In genomic region chr5:103420568-103420967, GRCm38 (mm10) we compare ENCODE assay signal across 9 mouse cellular contexts. TPM values are rescaled to one million over a fixed set of nuclear protein-coding genes. Genes with fewer than 3 reads are reported as not detected.
DNase-seq lines count a peak whose midpoint lies in the region; ATAC-seq lines count a peak whose summit lies in the region.
"Had no signal": no experiment of that assay in that cellular context is flagged by ENCODE, and none has a peak within 500 bp of the region (broad histone marks: within the 10 kb centered on the region; RNA-seq: fewer than 3 reads in every experiment).

No protein-coding gene starts in this region.

- ATAC-seq in heart, embryonic 11.5 days (replicated peaks; ENCODE audit: insufficient number of reproducible peaks, low FRiP score, low TSS enrichment): no peak
- ATAC-seq in embryonic facial prominence, embryonic 14.5 days (ENCODE audit: low read depth): no peak
- no peak for ATAC-seq in stomach, embryonic 14.5 days (ENCODE audit: insufficient number of reproducible peaks, insufficient read depth, low FRiP score, low read depth)
- ATAC-seq in monocyte, adult 5-6 weeks (replicated peaks; ENCODE audit: insufficient number of reproducible peaks, low FRiP score, low TSS enrichment, poor library complexity, severe bottlenecking): no peak
- ATAC-seq in frontal cortex, adult (ENCODE audit: low TSS enrichment): no peak
- ATAC-seq: midbrain, embryonic 13.5 days had no signal

- peak overlapping the region; percentile 6 for H3K4me2 ChIP-seq in heart, embryonic 11.5 days
- no peak overlapping the region for H3K4me2 ChIP-seq in embryonic facial prominence, embryonic 14.5 days (ENCODE audit: low read depth, low read length)
- no peak overlapping the region for H3K4me2 ChIP-seq in stomach, embryonic 14.5 days (replicated peaks; ENCODE audit: low read depth, low read length)
- H3K4me2 ChIP-seq: midbrain, embryonic 13.5 days had no signal

- peaks cover 15% of the 10 kb centered on the region for H3K4me1 ChIP-seq in heart, embryonic 11.5 days (ENCODE audit: control insufficient read depth, insufficient read depth, low read length)
- peaks cover 8% of the 10 kb centered on the region; the same call in 1 of the 2 replicates for H3K4me1 ChIP-seq in embryonic facial prominence, embryonic 14.5 days (ENCODE audit: control insufficient read depth, insufficient read depth, low read length)
- H3K4me1 ChIP-seq in stomach, embryonic 14.5 days (ENCODE audit: control insufficient read depth, insufficient read depth, low read length): peaks cover 16% of the 10 kb centered on the region; the same call in 1 of the 2 replicates

- no peaks in the 10 kb centered on the region for H3K36me3 ChIP-seq in heart, embryonic 11.5 days (ENCODE audit: control insufficient read depth, insufficient read depth, low read length)
- H3K36me3 ChIP-seq in embryonic facial prominence, embryonic 14.5 days (ENCODE audit: control insufficient read depth, insufficient read depth, low read length): no peaks in the 10 kb centered on the region
- H3K36me3 ChIP-seq in stomach, embryonic 14.5 days (ENCODE audit: control insufficient read depth, insufficient read depth, low read length): no peaks in the 10 kb centered on the region
- H3K36me3 ChIP-seq: midbrain, embryonic 13.5 days had no signal

- no peak overlapping the region for H3K4me3 ChIP-seq in heart, embryonic 11.5 days (ENCODE audit: low read depth, low read length)
- no peak overlapping the region for H3K4me3 ChIP-seq in embryonic facial prominence, embryonic 14.5 days (ENCODE audit: low read depth, low read length)
- H3K4me3 ChIP-seq in stomach, embryonic 14.5 days (ENCODE audit: low read depth, low read length): no peak overlapping the region
- H3K4me3 ChIP-seq: midbrain, embryonic 13.5 days had no signal

- H3K9me3 ChIP-seq in heart, embryonic 11.5 days (replicated peaks; ENCODE audit: control insufficient read depth, low read length): no peaks in the 10 kb centered on the region
- no peaks in the 10 kb centered on the region for H3K9me3 ChIP-seq in embryonic facial prominence, embryonic 14.5 days (ENCODE audit: control insufficient read depth, low read length)
- no peaks in the 10 kb centered on the region for H3K9me3 ChIP-seq in stomach, embryonic 14.5 days (ENCODE audit: control insufficient read depth, low read depth, low read length)
- H3K9me3 ChIP-seq: midbrain, embryonic 13.5 days had no signal

- H3K9ac ChIP-seq in heart, embryonic 11.5 days (ENCODE audit: low read depth, low read length): no peak overlapping the region
- no peak overlapping the region for H3K9ac ChIP-seq in embryonic facial prominence, embryonic 14.5 days (ENCODE audit: low read depth, low read length)
- no peak overlapping the region for H3K9ac ChIP-seq in stomach, embryonic 14.5 days (replicated peaks; ENCODE audit: low read depth, low read length)
- H3K9ac ChIP-seq: midbrain, embryonic 13.5 days had no signal

- H3K27ac ChIP-seq in heart, embryonic 11.5 days (ENCODE audit: low read depth, low read length): no peak overlapping the region
- H3K27ac ChIP-seq in embryonic facial prominence, embryonic 14.5 days (replicated peaks; ENCODE audit: low read depth, low read length): peak overlapping the region; percentile 28; the same call in 1 of the 2 replicates
- peak overlapping the region; percentile 74 for H3K27ac ChIP-seq in stomach, embryonic 14.5 days (ENCODE audit: low read length)
- H3K27ac ChIP-seq: midbrain, embryonic 13.5 days had no signal

- no peaks in the 10 kb centered on the region; the same call in 1 of the 2 replicates for H3K27me3 ChIP-seq in heart, embryonic 11.5 days (ENCODE audit: control insufficient read depth, insufficient read depth, low read length)
- H3K27me3 ChIP-seq in embryonic facial prominence, embryonic 14.5 days (replicated peaks; ENCODE audit: control insufficient read depth, insufficient read depth, low read length): peaks cover 7% of the 10 kb centered on the region; the same call in 1 of the 2 replicates
- no peaks in the 10 kb centered on the region for H3K27me3 ChIP-seq in stomach, embryonic 14.5 days (ENCODE audit: control insufficient read depth, insufficient read depth, low read length)

- 35% methylated on average over 10 of the region's 10 CpGs for WGBS in heart, embryonic 11.5 days (ENCODE audit: insufficient replicate concordance)
- 37% methylated on average over 10 of the region's 10 CpGs for WGBS in embryonic facial prominence, embryonic 14.5 days
- WGBS in stomach, embryonic 14.5 days: 48% methylated on average over 10 of the region's 10 CpGs

- no peak for DNase-seq in heart, adult 9 months (ENCODE audit: low spot score in 2 of 2)
- peak; percentile 79 for DNase-seq in embryonic facial prominence, embryonic 14.5 days (ENCODE audit: low spot score)
- DNase-seq in kidney, postnatal 36 days: peak; percentile 52 to 55
- DNase-seq in thymus, postnatal 0 days (ENCODE audit: low spot score): no peak

RNA-seq across cellular contexts. Expression of gene Ptpn13, which starts 4.4 kb away (rescaled TPM):
- polyA plus RNA-seq in heart, embryonic 11.5 days (2014; fragmentation: Nextera tagmentation; extraction: Ambion mirVana): 10.8 and 12.3 TPM in 2 replicates
- 16.6 and 20.0 TPM in 2 replicates for polyA plus RNA-seq in embryonic facial prominence, embryonic 14.5 days (2014; fragmentation: Nextera tagmentation; extraction: Ambion mirVana)
- 26.3 and 28.5 TPM in 2 replicates for polyA plus RNA-seq in stomach, embryonic 14.5 days (2014; fragmentation: Nextera tagmentation; extraction: Ambion mirVana)
- 4.7 and 5.6 TPM in 2 replicates for polyA plus RNA-seq in thymus, postnatal 0 days (2015; fragmentation: Nextera tagmentation; extraction: Ambion mirVana)
- 0.48 to 1.1 TPM (median 0.97 TPM) in 3 replicates for total RNA-seq in monocyte, adult 5-6 weeks (2017)

Comparison
In these comparisons a context has a peak if more than half of its experiments do, and no peak if none do; other contexts are left out.
1. DNase-seq: peak in embryonic facial prominence, embryonic 14.5 days (single experiment) and kidney, postnatal 36 days (2 of 2); none in heart, adult 9 months (0 of 2) and thymus, postnatal 0 days (single experiment).